Mouse (Mus musculus) large intestine, adult 2 months (tissue): ENCODE measurements around the gene Kdm7a. TPM values are rescaled to one million over a fixed set of nuclear protein-coding genes. Genes with fewer than 3 reads are reported as not detected.
A peak's percentile ranks its signal among the peaks of the same experiment; 100 is the strongest.

Source experiments
- DNase-seq: peaks from one replicate; pipeline ENCODE4 v3.0.0-alpha.2; 2012; ENCODE audit warnings: low read depth, low spot score
- WGBS: fragments of 180-500 bp; shearing (Covaris S2); methylation state at CpG from one replicate; pipeline ENCODE4 v1.1.7; 2018; 5-methylcytosine and 5-hydroxymethylcytosine counted together
- polyA plus RNA-seq: library from polyadenylated mRNA; depleted of rRNA; stranded (reverse); fragments of >200 nt; gene quantifications from 2 replicates; pipeline ENCODE4 v1.2.3, GENCODE M21; 2012; rRNA removed

Gene Kdm7a
- polyA plus RNA-seq = 3.2 and 5.6 TPM in 2 replicates

DNA sequence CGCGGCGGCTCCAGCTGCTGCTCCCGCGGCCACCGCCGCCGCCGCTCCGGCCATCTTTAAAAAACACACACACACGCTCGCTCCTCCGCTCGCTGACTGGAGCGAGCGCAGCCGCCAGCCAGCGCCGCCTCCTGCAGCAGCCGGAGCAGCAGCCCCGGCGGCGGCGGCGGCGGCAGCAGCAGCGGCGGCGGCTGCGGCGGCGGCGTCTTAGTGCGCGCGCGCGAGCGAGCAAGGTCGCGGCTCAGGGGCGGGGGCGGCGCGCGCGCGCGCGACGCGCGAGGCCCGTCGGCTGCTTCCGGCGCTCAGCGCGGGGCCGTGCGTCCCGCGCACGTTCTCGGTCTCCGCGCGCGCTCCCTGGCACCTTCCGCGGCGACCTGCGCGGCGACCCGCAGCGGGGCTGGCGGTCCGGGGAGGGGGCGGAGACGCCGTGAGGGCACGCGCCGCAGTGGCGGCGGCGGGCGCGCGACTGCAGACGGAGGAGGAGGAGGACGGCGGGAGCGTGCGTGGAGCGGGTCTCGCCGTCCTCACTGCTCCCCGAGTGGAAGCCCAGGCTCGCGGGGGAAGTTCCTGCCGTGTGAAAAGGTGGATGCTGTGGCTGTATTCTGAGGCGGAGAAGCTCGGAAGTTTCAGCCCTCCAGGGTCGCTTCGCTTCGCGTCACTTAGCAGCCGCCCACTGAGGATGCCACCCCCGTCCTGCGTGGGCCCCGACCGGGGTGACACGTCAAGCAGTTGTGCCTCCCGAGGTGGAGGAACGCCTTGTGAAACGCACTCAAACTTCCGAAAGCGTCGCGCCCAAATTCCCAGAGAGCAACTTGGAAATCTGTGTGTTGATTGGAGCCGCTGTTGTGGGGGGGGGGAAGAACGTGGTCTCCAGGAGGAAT, at the start of gene Kdm7a:
Kdm7a (minus strand) TSS at position 209 of the 881 bp plus-strand sequence.
- 3% methylated on average over 111 of the region's 124 CpGs for WGBS
- no peak for DNase-seq

DNA sequence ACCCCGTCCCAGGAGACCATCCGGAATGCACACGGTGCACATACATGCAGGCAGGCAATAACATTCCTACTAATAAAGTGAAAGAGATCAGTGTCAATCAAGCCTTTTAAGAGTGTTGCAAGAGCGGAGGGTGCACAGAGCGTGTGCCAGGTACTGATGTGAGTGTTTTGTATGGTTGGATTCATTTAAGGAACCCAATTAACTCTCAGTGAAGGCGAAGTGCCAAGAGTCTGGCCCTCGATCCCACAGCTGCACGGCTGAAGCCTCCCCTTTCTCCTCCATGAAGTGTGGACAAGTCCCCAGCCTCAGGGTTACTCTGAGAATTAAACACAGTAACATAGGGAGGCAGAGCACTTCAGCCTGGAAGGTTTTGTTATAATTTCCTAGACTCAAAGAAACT, 48.7 kb upstream of the Kdm7a start:
- DNase-seq = no peak
- 72% methylated on average over 8 of the region's 8 CpGs for WGBS

DNA sequence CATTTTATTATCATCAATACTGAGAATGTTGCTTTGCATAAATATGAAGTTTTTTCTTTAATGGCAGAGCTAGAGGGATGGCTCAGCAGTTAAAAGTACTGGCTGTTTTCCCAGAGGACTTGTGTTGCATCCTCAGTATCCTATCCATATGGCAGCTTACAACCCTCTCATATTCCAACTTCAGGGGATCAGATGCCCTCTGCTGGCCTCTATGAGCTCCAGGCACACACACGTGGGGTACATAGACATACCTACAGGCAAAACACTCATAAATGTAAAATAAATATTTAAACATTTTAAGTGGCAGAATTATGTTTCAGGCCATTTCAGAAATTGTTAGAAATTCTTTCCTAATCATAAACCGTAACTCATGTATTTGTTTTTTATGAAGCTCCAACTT, 43.5 kb upstream of the Kdm7a start:
- 82% methylated on average over 2 of the region's 2 CpGs for WGBS
- no peak for DNase-seq

DNA sequence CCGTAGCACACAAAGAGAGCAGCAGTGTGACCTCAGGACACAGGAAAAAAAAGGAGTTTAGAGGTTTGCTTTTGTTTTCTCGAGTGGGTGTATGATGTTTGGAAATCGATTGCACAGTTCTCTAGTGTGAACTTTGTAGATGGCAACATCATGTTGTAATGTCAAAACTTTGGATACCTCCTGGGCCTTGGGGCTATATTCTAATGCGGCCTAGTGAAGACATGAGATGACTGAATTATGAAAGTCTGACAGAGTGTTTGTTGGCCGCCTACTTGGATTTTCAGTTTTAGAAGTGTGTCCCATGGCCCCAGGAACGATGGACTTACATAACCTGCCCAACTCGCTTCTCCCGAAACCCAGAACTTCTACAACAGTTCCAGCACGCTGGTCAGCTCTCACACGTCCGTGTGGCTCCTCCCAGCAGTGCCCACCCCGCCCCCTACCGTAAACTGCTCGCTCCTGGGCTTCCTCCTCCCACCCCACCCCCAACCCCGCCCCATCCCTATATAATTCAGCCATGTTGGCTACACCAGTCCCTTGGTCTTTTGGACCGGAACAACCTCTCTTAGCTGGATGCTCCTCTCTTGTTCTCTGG, 42.7 kb upstream of the Kdm7a start:
- WGBS = 62% methylated on average over 16 of the region's 16 CpGs
- no peak for DNase-seq

DNA sequence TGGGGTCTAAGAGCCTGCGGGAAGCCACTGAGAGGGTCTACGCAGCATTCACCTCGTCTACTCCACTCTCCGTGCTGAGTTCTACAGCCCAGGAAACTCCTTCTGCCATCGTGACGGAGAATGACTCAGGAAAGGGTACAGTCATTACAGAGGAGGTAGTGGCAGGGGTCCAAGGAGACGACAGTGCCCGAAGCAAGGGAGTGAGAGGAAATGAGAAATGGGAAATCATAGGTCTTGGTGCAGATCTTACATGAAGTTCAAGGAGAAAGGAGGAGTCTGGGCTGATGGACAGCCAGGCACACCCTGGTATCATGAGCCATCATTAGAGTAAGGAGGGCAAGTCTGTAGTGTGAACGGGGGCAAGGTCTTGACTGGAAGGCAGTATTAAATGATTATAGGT, 37.5 kb upstream of the Kdm7a start:
- WGBS = 15% methylated on average over 9 of the region's 9 CpGs

DNA sequence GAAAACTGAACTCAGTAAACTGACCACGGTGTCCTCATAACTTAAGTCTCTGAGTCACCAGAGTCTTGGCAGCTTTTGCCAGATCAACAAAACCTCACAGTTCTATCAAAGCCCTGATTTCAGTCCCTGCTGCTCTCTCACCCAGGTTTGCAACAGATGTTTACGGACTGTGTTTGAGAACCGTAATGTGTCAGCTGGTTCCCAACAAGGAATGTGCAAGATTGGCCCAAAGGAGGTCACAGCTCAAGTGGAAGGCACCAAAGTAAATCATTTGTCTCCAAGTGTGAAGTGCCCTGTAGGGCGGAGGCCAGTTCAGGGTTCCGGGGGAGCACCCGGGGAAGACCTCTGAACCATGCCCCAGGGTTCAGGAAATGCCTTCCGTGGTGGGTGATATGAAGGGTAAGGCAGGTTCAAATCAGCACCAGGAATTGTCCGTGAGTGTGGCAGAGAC, 36.9 kb upstream of the Kdm7a start:
- WGBS = 13% methylated on average over 8 of the region's 8 CpGs
- DNase-seq = no peak

More for the DNA sequence above, 37.5 kb upstream of the Kdm7a start:
- no peak for DNase-seq

DNA sequence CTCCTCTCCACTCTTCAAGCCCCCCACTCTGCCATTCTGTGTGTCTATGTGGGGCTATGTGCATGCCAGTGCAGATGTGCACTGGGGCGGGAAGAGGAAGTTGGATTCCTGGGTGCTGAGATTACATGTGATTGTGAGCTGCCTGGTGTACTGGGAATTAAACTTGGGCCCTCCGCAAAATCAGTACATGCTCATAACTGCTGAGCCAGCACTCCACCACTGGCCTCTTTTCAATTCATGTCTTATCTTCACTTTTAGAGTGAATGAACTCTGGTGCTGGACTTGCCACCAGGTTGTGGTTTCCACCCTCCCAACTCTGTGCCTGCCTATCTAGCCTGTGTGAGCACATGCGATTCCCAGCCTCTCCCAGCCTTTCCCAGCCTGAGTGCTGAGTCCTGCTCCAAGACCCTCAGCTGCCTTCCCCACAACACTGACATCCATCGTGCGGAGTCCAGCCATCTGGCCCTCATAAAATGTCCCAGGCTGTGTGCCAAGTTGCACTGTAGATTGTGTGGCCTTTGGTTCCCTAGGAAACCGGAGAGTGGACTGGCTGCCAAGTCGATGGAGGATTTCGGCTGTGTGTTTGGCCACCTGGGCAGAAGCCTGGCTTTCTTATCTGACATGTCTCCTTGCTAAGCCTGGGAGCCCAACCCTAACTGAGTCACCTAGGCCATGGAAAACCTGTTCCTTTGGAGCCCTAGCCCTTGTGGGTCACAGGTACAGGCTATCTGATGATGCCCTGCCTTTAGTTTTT, 36.3 kb upstream of the Kdm7a start:
- peak; percentile 97 for DNase-seq
- 12% methylated on average over 8 of the region's 8 CpGs for WGBS

DNA sequence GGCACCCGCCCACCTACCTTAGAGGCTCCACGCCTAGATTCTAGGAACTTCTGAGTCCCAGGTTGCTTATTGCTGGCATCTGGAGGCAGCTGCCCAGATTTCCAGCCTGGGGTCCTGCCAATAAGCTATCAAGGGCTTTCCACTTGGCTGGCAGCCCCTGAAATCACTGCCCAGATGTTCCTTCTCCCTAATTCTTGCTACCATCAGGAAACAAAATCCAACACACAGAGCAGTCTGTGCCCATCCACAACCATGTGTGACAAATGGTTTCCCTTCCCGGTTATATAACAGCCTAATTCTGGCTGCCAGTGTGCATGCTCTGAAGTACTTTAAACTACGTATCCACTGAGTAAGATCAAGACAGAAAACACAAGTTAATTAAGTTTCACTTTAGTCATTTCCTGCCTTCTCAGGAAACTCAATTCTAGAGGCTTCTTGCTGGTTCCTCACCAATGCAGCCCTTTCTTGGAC, 34.9 kb upstream of the Kdm7a start:
- DNase-seq = no peak
- WGBS = 44% methylated on average over 4 of the region's 4 CpGs

DNA sequence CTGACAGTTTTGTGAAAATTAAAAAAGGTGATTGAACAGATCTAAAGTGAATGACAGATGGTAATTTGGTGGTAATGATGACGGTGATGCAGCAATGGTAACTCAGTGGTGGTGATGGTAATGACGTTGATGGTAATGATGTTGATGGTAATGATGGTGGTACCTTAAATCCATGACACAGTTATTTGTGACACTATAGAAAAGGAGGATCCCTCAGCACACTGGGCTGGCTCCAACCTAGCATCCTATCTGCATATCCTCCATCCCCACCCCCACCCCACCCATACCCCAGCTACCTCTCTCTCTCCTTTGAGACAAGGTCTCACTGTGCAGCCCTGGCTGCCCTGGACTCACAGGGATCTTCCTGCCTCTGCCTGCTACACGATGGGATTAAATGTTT, 34.4 kb upstream of the Kdm7a start:
- WGBS = 85% methylated on average over 3 of the region's 3 CpGs
- no peak for DNase-seq

DNA sequence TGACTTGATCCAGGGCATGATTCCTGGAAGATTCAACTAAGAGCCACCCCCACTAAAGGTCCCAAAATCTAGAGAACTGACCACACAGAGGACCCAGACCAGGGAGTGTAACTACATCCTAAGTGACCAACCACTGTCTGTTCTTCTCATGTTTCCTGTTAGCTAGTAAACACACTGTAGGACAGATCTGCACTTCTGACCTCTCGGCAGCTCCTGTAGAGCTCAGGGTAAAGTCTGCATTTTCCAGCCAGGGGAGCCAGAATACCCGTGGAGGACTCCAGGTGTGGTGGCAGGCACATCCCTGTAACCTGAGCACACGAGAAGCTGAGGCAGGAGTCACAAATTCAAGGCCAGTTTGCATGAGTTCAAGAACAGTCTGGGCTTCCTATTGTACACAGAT, 31.3 kb upstream of the Kdm7a start:
- DNase-seq = no peak
- 26% methylated on average over 3 of the region's 3 CpGs for WGBS

DNA sequence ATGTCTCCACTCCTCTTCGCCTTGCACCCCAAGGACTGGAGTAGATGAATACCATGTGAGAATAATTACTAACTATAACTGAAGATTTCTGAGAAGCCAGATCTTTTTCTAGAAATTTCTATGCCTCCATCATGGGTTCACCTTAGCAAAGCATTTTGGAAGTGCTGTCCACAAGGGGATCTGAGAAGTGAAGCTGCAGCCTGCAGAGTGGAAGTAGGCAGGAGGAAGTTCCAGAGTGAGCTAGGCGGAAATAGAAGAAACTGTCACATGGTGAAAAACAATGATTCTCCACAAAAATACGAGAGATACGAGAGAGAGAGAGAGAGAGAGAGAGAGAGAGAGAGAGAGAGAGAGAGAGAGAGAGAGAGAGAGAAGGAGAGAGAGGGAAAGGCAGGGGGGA, 26.0 kb upstream of the Kdm7a start:
- no peak for DNase-seq
- WGBS = 79% methylated on average over 4 of the region's 4 CpGs

DNA sequence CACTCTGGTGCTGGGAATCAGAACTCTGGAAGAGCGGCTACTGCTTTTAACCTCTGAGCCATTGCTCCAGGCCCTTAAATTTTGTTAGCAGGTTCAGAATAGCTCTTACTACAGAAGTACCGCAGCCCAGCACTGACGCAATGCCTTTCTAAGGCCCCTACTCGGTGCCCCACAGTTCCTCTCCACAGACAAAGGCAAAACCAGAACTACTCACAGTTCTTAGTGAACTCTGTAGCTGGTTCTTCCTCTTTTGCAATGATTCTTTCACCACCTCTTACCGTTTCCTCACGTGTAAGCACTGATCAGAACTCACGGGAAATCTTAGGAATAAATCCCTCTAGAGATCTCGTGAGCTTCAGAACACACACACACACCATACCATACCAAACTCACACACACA, 24.1 kb upstream of the Kdm7a start:
- 82% methylated on average over 8 of the region's 8 CpGs for WGBS
- DNase-seq = no peak

DNA sequence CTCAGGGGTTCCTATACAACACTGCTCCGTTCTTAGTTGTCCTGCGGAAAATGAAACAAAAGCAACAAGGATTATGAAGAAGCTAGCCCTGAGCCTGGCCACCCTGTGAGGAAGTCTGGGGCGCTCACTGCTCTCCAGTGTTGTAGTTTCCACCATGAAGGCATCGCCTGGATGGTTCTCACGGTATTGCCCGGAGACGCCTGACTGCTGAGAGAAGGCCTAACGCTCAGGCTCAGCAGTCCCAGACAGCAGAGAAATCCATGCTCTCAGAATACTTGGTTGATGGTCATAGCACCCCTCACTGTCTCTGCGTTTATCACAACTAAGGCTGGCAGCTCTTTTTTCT, 20.0 kb upstream of the Kdm7a start:
- 75% methylated on average over 9 of the region's 9 CpGs for WGBS

DNA sequence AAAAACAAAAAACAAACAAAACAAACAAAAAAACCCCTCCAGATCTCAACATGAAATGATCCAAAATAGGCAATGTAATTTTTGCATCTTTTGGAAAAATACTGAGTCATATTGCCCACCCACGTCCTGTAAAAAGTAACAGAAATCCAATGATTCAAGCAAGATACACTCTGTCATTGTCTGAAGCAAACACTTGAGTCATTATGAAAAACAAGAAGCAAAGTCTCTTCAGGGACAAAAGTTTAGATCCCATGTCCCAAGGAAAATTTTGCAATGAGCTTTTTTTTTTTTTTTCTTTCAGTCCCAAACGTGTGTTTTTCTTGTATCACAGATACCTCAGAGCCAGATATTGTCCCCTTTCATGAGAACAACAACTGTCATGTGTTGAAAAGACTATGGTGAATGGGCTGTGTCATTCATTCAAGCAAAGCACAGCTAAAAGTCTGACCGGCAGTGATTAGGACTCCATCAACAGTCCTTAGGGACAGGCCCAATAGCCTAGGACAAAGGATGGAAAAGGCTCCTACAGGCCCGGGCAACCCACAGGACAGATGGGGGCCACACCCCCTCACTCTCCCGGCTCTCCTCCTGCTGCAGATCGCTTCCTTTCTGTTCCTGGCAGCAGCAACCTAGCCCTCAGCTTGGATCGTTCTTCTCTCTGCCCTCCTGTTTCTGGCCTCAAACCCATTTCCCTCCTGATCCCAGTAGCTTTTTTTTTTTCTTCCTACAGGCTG, 19.5 kb upstream of the Kdm7a start:
- 35% methylated on average over 7 of the region's 7 CpGs for WGBS
- DNase-seq = no peak

More for the DNA sequence above, 20.0 kb upstream of the Kdm7a start:
- no peak for DNase-seq

DNA sequence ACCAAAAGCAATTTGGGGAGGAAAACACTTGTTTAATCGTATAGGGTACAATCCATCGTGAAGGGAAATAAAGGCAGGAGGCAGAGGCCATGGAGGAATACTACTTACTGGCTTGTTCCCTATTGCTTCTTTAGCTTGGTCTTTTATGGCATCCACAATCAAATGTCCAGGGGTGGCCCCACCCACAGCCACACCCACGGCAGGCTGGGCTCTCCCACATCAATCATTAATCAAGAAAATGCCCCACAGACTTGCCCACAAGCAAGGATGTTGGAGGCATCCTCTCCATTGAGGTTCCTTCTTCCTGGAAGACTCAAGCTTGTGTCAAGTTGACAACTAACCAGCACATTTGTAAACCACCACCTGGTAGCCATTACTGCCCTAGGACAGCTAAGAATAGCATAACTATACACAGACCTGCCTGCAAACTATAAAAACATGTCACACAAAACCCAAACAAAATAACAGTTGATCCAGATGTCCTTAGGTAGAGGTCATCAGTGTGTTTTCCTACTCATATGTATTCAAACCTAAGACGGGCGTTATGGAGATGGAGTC, 16.8 kb upstream of the Kdm7a start:
- WGBS = 55% methylated on average over 5 of the region's 5 CpGs
- no peak for DNase-seq

DNA sequence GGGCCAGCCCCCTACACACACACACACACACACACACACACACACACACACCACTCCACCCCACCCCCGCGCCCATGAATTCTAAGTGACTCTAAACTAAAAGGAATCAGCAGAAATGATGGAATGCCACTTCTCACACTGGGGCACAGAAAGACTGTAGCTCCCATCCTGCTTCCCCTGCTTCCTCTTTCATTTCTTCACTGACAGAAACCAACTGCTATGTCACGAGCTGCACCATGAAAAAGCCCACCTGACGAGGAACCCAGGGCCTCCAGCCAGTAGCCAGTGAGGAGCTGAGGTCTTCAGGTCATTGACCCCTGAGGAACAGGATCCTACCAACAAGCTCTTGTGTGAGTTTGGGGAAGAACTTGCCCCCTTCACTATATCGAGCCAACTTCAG, 15.9 kb upstream of the Kdm7a start:
- no peak for DNase-seq
- 80% methylated on average over 5 of the region's 5 CpGs for WGBS

DNA sequence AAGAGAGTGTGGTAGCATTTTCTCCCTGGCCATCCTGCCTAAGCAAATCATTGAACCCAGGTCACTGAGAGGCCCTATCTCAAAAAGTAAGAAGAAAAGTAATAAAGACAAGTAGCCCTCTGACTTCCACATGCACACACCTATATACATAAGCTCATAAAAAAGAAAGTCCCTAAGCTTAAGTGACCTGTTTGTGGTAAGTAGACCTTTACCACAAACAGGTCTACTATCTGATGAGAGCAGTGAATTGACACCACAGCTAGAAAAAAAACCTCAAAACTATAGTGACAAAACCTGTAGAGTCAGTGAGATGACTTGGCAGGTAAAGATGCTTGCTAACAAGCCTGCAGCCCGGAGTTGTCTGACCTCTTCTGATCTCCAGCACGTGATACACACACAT, 11.4 kb upstream of the Kdm7a start:
- no peak for DNase-seq
- WGBS = 74% methylated on average over 2 of the region's 2 CpGs

DNA sequence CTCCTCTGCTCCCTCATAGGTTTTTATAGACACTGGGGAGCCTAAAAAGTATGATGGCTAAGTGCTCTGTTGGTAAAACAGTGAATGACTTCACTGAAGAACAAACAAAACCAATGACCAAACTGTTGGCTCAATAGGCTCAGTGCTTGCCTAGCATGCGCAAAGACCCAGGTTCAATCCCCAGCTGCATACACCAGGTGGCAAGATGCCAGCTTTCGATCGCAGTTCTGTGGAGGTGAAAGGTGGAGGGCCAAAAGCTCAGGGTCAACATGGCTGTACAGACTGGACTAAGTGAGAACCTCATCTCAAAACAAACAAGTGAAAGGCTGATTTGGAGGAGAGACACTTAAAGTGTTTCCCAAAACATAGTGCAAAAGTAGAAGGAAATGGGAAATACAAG, 10.5 kb upstream of the Kdm7a start:
- no peak for DNase-seq

DNA sequence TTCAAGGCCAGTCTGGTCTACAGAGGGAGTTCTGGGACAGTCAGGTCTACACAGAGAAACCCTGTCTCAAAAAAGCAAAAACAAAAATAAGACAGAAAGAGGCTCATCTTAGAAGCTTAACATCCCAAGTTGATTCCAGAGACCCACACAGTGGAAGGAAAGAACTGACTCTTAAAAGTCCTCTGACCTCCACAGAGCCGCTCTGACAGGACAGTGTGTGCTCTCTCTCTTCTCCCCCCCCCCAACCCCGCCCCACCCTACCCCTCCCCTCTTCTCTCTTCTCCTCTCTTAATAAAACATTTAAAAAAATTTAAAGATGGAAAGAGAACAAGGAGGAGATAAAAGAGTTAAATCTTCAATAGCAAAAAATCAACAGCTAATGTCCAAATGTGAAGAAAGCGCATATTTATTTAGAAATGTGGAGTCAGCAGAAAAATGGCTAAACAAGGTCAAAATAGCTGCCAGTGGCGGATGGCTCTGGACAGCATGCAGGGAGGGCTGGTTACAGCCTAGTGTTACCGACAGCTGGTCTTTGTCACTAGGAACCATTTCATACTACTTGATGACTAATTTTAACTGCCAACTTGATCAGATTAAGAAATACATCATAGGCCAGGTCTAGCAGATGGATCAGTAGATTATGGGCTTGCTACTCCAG, 8.5 kb upstream of the Kdm7a start:
- DNase-seq = no peak
- 78% methylated on average over 5 of the region's 5 CpGs for WGBS

More for the DNA sequence above, 10.5 kb upstream of the Kdm7a start:
- 91% methylated on average over 3 of the region's 3 CpGs for WGBS
